ENCODE assay signal across 23 mouse cellular contexts in the genomic region with DNA sequence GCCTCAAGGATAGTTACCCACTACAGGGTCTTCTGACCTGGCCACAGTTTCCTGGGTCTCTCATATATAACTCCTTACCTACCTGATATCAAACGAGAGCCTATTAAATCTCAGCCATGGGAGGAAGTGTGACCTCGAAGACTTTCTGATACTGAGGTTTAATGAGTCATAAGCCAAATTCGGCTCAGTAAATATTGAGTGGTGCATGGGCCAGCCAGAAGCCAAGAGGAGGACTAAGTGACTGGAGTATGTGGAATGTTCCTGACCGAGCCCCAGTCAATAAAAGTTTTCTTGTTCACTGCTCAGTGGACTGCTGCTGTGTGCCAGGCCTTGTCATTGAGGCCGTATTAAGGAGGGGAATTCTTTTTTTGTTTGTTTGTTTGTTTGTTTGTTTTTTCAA. TPM values are rescaled to one million over a fixed set of nuclear protein-coding genes. Genes with fewer than 3 reads are reported as not detected.
DNase-seq lines count a peak whose midpoint lies in the region; ATAC-seq and TF ChIP-seq lines count a peak whose summit lies in the region.
"Had no signal": no experiment of that assay in that cellular context is flagged by ENCODE, and none has a peak within 500 bp of the region (broad histone marks: within the 10 kb centered on the region; RNA-seq: fewer than 3 reads in every experiment).

No protein-coding gene starts in this region.

- peak; percentile 13 for DNase-seq in adrenal gland, adult 2 months
- no peak for DNase-seq in adrenal gland, postnatal 4 days (ENCODE audit: low spot score in 2 of 2)
- peak; percentile 38 for DNase-seq in urinary bladder, postnatal 14 days (ENCODE audit: low spot score)
- DNase-seq in urinary bladder, postnatal 10 days (ENCODE audit: low spot score): no peak
- peak; percentile 30 for DNase-seq in lung, postnatal 10 days
- DNase-seq in stomach, postnatal 0 days (ENCODE audit: low spot score): peak; percentile 61
- DNase-seq in embryo, embryonic 10.5 days (ENCODE audit: low spot score): no peak
- DNase-seq in cerebellum, postnatal 36 days: no peak
- DNase-seq: B cell, adult 2 months; cerebellum, adult 9-10 months; gastrocnemius, postnatal 36 days; heart, postnatal 36 days; midbrain, embryonic 14.5 days; thymus, adult 2 months had no signal

- H3K4me1 ChIP-seq in stomach, postnatal 0 days (replicated peaks; ENCODE audit: control insufficient read depth, insufficient read depth): no peaks in the 10 kb centered on the region
- H3K4me1 ChIP-seq: forebrain, embryonic 15.5 days had no signal

- H3K36me3 ChIP-seq in stomach, postnatal 0 days (ENCODE audit: control insufficient read depth, insufficient read depth, low read length): no peaks in the 10 kb centered on the region
- H3K36me3 ChIP-seq: embryonic facial prominence, embryonic 13.5 days; forebrain, embryonic 15.5 days; heart, embryonic 12.5 days; kidney, embryonic 15.5 days; limb, embryonic 15.5 days had no signal

- no peak overlapping the region for H3K4me2 ChIP-seq in stomach, postnatal 0 days (replicated peaks; ENCODE audit: low read depth)
- H3K4me2 ChIP-seq: embryonic facial prominence, embryonic 13.5 days; forebrain, embryonic 15.5 days; heart, embryonic 12.5 days; hindbrain, embryonic 14.5 days; kidney, embryonic 15.5 days; limb, embryonic 15.5 days had no signal

- H3K9me3 ChIP-seq in stomach, postnatal 0 days (ENCODE audit: control insufficient read depth, low read length): no peaks in the 10 kb centered on the region
- H3K9me3 ChIP-seq: embryonic facial prominence, embryonic 13.5 days; forebrain, embryonic 15.5 days; heart, embryonic 12.5 days; kidney, embryonic 15.5 days; limb, embryonic 15.5 days had no signal

- no peak overlapping the region for H3K4me3 ChIP-seq in stomach, postnatal 0 days (ENCODE audit: low read depth, low read length)
- H3K4me3 ChIP-seq: embryonic facial prominence, embryonic 13.5 days; forebrain, embryonic 15.5 days; heart, embryonic 12.5 days; kidney, embryonic 15.5 days; limb, embryonic 15.5 days had no signal

- TF ChIP-seq CTCF in stomach, postnatal 0 days (IDR thresholded peaks at IDR 0.05; ENCODE audit: low read depth): no peak

- H3K27me3 ChIP-seq in stomach, postnatal 0 days (ENCODE audit: control insufficient read depth, insufficient read depth, low read length): no peaks in the 10 kb centered on the region
- H3K27me3 ChIP-seq: embryonic facial prominence, embryonic 13.5 days; forebrain, embryonic 15.5 days; kidney, embryonic 15.5 days; limb, embryonic 15.5 days had no signal

- peak overlapping the region; percentile 45; the same call in 1 of the 2 replicates for H3K27ac ChIP-seq in stomach, postnatal 0 days (replicated peaks)
- H3K27ac ChIP-seq: embryonic facial prominence, embryonic 13.5 days; forebrain, embryonic 15.5 days; hindbrain, embryonic 14.5 days; kidney, embryonic 15.5 days; limb, embryonic 15.5 days had no signal

- no peak overlapping the region for H3K9ac ChIP-seq in stomach, postnatal 0 days (ENCODE audit: low read length)
- H3K9ac ChIP-seq: embryonic facial prominence, embryonic 13.5 days; forebrain, embryonic 15.5 days; heart, embryonic 12.5 days; hindbrain, embryonic 14.5 days; kidney, embryonic 15.5 days; limb, embryonic 15.5 days had no signal

- ATAC-seq in stomach, postnatal 0 days (ENCODE audit: low FRiP score, low TSS enrichment): peak; percentile 91
- ATAC-seq: forebrain, embryonic 15.5 days had no signal

- WGBS in stomach, postnatal 0 days: 51% methylated on average over 5 of the region's 5 CpGs

- no peak for TF ChIP-seq EP300 in stomach, postnatal 0 days (optimal IDR thresholded peaks at IDR 0.05)

RNA-seq across cellular contexts. Expression of a gene that starts 9.6 kb away (rescaled TPM):
- under 1 TPM in 1 of 2 experiments, not detected in 1; 0.45 TPM for total RNA-seq in adrenal gland, adult 2 months (2021)
- polyA plus RNA-seq in adrenal gland, adult 2 months (2012; rRNA removed): 0.04 and 0.08 TPM in 2 replicates
- 1 to 10 TPM in 1 of 2 experiments, under 1 TPM in 1; 0.68 to 1.1 TPM for total RNA-seq in adrenal gland, postnatal 4 days (2021)
- 1.9 and 2.1 TPM in 2 replicates for polyA plus RNA-seq in stomach, postnatal 0 days (2015; fragmentation: Nextera tagmentation; extraction: Ambion mirVana)

RNA-seq across cellular contexts. Expression of a gene that starts 51.5 kb away (rescaled TPM):
- total RNA-seq in adrenal gland, adult 2 months (2021): under 1 TPM; 0.43 to 0.59 TPM
- polyA plus RNA-seq in adrenal gland, adult 2 months (2012; rRNA removed): 1.2 and 1.4 TPM in 2 replicates
- 1 to 10 TPM; 3.7 to 3.8 TPM for total RNA-seq in adrenal gland, postnatal 4 days (2021)
- polyA plus RNA-seq in stomach, postnatal 0 days (2015; fragmentation: Nextera tagmentation; extraction: Ambion mirVana): 0.56 and 0.63 TPM in 2 replicates
- total RNA-seq: gastrocnemius, postnatal 36 days; megakaryocyte, adult 5-6 weeks had no signal
- polyA plus RNA-seq: cortical plate, adult 2 months; forebrain, embryonic 15.5 days; heart, embryonic 12.5 days; hindbrain, embryonic 14.5 days; midbrain, embryonic 14.5 days; neural tube, embryonic 14.5 days had no signal

Comparison
In these comparisons a context has a peak if more than half of its experiments do, and no peak if none do; other contexts are left out.
1. DNase-seq: peak in adrenal gland, adult 2 months (single experiment), urinary bladder, postnatal 14 days (single experiment), lung, postnatal 10 days (single experiment) and stomach, postnatal 0 days (single experiment); none in adrenal gland, postnatal 4 days (0 of 2), urinary bladder, postnatal 10 days (single experiment), embryo, embryonic 10.5 days (single experiment) and cerebellum, postnatal 36 days (0 of 2).